Mouse (Mus musculus): ENCODE measurements around the gene Stip1. TPM values are rescaled to one million over a fixed set of nuclear protein-coding genes. Genes with fewer than 3 reads are reported as not detected.

Gene Stip1
- total RNA-seq, 2 experiments from 2014 or later, result 211 to 217 TPM

Other genes with a start within 250 kb of the Stip1 start
- 10 to 100 TPM; 37.2 to 44.4 TPM for gene Rps6ka4, start 199.3 kb downstream of the Stip1 start, total RNA-seq (2021)
- gene Ccdc88b, start 181.8 kb downstream of the Stip1 start, total RNA-seq (2021), result 1 to 10 TPM; 3.4 to 3.5 TPM
- gene Trmt112, start 130.3 kb downstream of the Stip1 start, total RNA-seq (2021), result 10 to 100 TPM; 46.2 to 46.4 TPM
- 100 to 1,000 TPM; 367 to 381 TPM for gene Prdx5, start 129.9 kb downstream of the Stip1 start, total RNA-seq (2021)
- gene Esrra, start 118.2 kb downstream of the Stip1 start, total RNA-seq (2021), result 10 to 100 TPM; 69.5 to 72.2 TPM
- gene Catsperz, start 114.6 kb downstream of the Stip1 start, total RNA-seq (2021), result 10 to 100 TPM; 16.9 to 22.5 TPM
- gene Kcnk4, start 105.5 kb downstream of the Stip1 start, total RNA-seq (2021), result 10 to 100 TPM; 29.2 to 37.4 TPM
- 10 to 100 TPM; 39.0 to 40.5 TPM for gene Bad, start 98.1 kb downstream of the Stip1 start, total RNA-seq (2021)
- 100 to 1,000 TPM; 103 to 106 TPM for gene Gpr137, start 97.5 kb downstream of the Stip1 start, total RNA-seq (2021)
- gene Ppp1r14b, start 65.0 kb downstream of the Stip1 start, total RNA-seq (2021), result 10 to 100 TPM; 54.7 to 64.7 TPM
- gene Plcb3, start 63.5 kb downstream of the Stip1 start, total RNA-seq (2021), result 10 to 100 TPM; 14.2 to 14.6 TPM
- 100 to 1,000 TPM; 106 to 115 TPM for gene Fkbp2, start 59.5 kb downstream of the Stip1 start, total RNA-seq (2021)
- gene Vegfb, start 52.3 kb downstream of the Stip1 start, total RNA-seq (2021), result 10 to 100 TPM; 93.3 to 98.7 TPM
- gene Dnajc4, start 47.4 kb downstream of the Stip1 start, total RNA-seq (2021), result 10 to 100 TPM; 27.8 to 31.8 TPM
- gene Nudt22, start 43.9 kb downstream of the Stip1 start, total RNA-seq (2021), result 10 to 100 TPM; 12.2 to 14.2 TPM
- 10 to 100 TPM; 19.6 to 24.6 TPM for gene Trpt1, start 43.8 kb downstream of the Stip1 start, total RNA-seq (2021)
- gene Fermt3, start 20.5 kb downstream of the Stip1 start, total RNA-seq (2021), result 1 to 10 TPM; 4.0 to 4.5 TPM
- gene Macrod1, start 16.8 kb upstream of the Stip1 start, total RNA-seq (2021), result 10 to 100 TPM; 15.0 to 16.6 TPM
- gene Flrt1, start 65.8 kb upstream of the Stip1 start, total RNA-seq (2021), result 10 to 100 TPM; 40.9 to 42.8 TPM
- gene Otub1, start 166.3 kb upstream of the Stip1 start, total RNA-seq (2021), result 100 to 1,000 TPM; 274 to 284 TPM
- gene Cox8a, start 177.6 kb upstream of the Stip1 start, total RNA-seq (2021), result 1,000 to 10,000 TPM in 1 of 2 experiments, 100 to 1,000 TPM in 1; 906 to 1,040 TPM
- gene Naa40, start 201.2 kb upstream of the Stip1 start, total RNA-seq (2021), result 10 to 100 TPM; 27.7 to 29.8 TPM
- 10 to 100 TPM; 17.6 to 17.7 TPM for gene Rcor2, start 227.4 kb upstream of the Stip1 start, total RNA-seq (2021)

Measured in left cerebral cortex, adult 18-20 months (tissue).